Mouse (Mus musculus) myocyte (in vitro differentiated cells): Measurements from ENCODE around the gene Praf2. TPM values are rescaled to one million over a fixed set of nuclear protein-coding genes. Genes with fewer than 3 reads are reported as not detected.
"Not testable (repeated sequence)": the region's sequence is repeated elsewhere in the genome, so short reads cannot be mapped to it uniquely, and the experiment has no call there.

Experiments
- H3K27me3 ChIP-seq: one replicate; pipeline ENCODE4 v1.6.1; 2011; ENCODE audit not compliant: control insufficient read depth, insufficient read depth, insufficient read length
- H3K36me3 ChIP-seq: one replicate; pipeline ENCODE4 v1.6.1; 2011; ENCODE audit not compliant: control insufficient read depth, insufficient read depth
- H3K4me2 ChIP-seq: one replicate; pipeline ENCODE4 v1.6.1; 2011; ENCODE audit warnings: low read depth, control low read depth
- H3K4me3 ChIP-seq: one replicate; pipeline ENCODE4 v1.5.1; 2011; ENCODE audit warnings: mild to moderate bottlenecking, control low read depth, moderate library complexity
- H3K79me2 ChIP-seq: one replicate; pipeline ENCODE4 v1.6.1; 2011; ENCODE audit not compliant: control insufficient read depth, insufficient read depth
- H3ac ChIP-seq: one replicate; pipeline ENCODE4 v1.6.1; 2011; ENCODE audit not compliant: control insufficient read depth, insufficient read length
- CEBPB ChIP-seq: IDR thresholded peaks from 2 replicates; pipeline ENCODE4 v1.6.1; 2011; ENCODE audit warnings: mild to moderate bottlenecking, moderate library complexity; ENCODE audit not compliant: poor library complexity, insufficient read depth, severe bottlenecking
- E2F4 ChIP-seq: IDR thresholded peaks from one replicate; pipeline ENCODE4 v1.6.1; 2011; ENCODE audit warnings: mild to moderate bottlenecking, control low read depth, moderate library complexity; ENCODE audit not compliant: insufficient read depth
- MAX ChIP-seq: IDR thresholded peaks from one replicate; pipeline ENCODE4 v1.6.1; 2011; ENCODE audit warnings: low read depth, mild to moderate bottlenecking, control low read depth
- MYOD1 ChIP-seq, 3 experiments: IDR thresholded peaks; one replicate each; pipeline ENCODE4 v1.6.1; 2011; ENCODE audit warnings: control low read depth in 2 of 3, low read depth in 2 of 3, mild to moderate bottlenecking in 2 of 3, moderate library complexity in 1 of 3; ENCODE audit not compliant: insufficient read length in 2 of 3, control insufficient read depth in 1 of 3
- MYOG ChIP-seq, 3 experiments: IDR thresholded peaks; one replicate each; pipeline ENCODE4 v1.6.1; 2011; ENCODE audit warnings: control low read depth in 2 of 3, low read depth in 2 of 3, mild to moderate bottlenecking in 2 of 3; ENCODE audit not compliant: insufficient read length in 2 of 3, control insufficient read depth in 1 of 3, insufficient read depth in 1 of 3
- POLR2A ChIP-seq: IDR thresholded peaks from one replicate; pipeline ENCODE4 v1.6.1; 2011; ENCODE audit warnings: low read depth, mild to moderate bottlenecking, control low read depth, moderate library complexity; ENCODE audit not compliant: insufficient read length
- POLR2AphosphoS2 ChIP-seq: IDR thresholded peaks from one replicate; pipeline ENCODE4 v1.6.1; 2011; ENCODE audit warnings: low read depth, control low read depth; ENCODE audit not compliant: insufficient read length
- REST ChIP-seq: IDR thresholded peaks from one replicate; pipeline ENCODE4 v1.6.1; 2011; ENCODE audit warnings: mild to moderate bottlenecking, control low read depth, moderate library complexity; ENCODE audit not compliant: insufficient read depth, insufficient read length
- SRF ChIP-seq: IDR thresholded peaks from one replicate; pipeline ENCODE4 v1.6.1; 2011; ENCODE audit warnings: low read depth; ENCODE audit not compliant: control insufficient read depth, insufficient read length
- TCF12 ChIP-seq: IDR thresholded peaks from one replicate; pipeline ENCODE4 v1.6.1; 2011; ENCODE audit warnings: mild to moderate bottlenecking, control low read depth; ENCODE audit not compliant: poor library complexity, insufficient read depth, severe bottlenecking
- TCF3 ChIP-seq: IDR thresholded peaks from one replicate; pipeline ENCODE4 v1.6.1; 2011; ENCODE audit warnings: low read depth, control low read depth; ENCODE audit not compliant: insufficient read length
- USF1 ChIP-seq: IDR thresholded peaks from one replicate; pipeline ENCODE4 v1.6.1; 2011; ENCODE audit warnings: low read depth, mild to moderate bottlenecking, control low read depth, moderate library complexity
- polyA plus RNA-seq: library from polyadenylated mRNA; unstranded; fragments of >200 nt; fragmentation: generic; extraction: Trizol; gene quantifications from one replicate; pipeline ENCODE4 v1.2.1, GENCODE M21; 2012; ENCODE audit warnings: missing spikeins

Praf2 gene
- polyA plus RNA-seq, 1 experiment: 64.4 TPM

- no peaks in the 10 kb centered on the region for H3K36me3 ChIP-seq
- TF ChIP-seq MYOG (IDR thresholded peaks at IDR 0.05; ENCODE audit: control insufficient read depth in 1 of 3, insufficient read depth in 1 of 3, insufficient read length in 2 of 3, low read depth in 2 of 3): no peak
- no peak for TF ChIP-seq POLR2A
- TF ChIP-seq MAX: no peak
- TF ChIP-seq POLR2AphosphoS2: no peak
- TF ChIP-seq REST: no peak
- TF ChIP-seq CEBPB: no peak
- TF ChIP-seq SRF: no peak
- no peak for TF ChIP-seq TCF12
- TF ChIP-seq MYOD1 (IDR thresholded peaks at IDR 0.05; ENCODE audit: control insufficient read depth in 1 of 3, insufficient read length in 2 of 3, low read depth in 2 of 3): no peak
- no peak for TF ChIP-seq USF1
- TF ChIP-seq TCF3: no peak
- no peak for TF ChIP-seq E2F4
- no peak overlapping the region for H3ac ChIP-seq
- no peaks in the 10 kb centered on the region for H3K79me2 ChIP-seq
- H3K4me3 ChIP-seq: no peak overlapping the region
- H3K27me3 ChIP-seq: no peaks in the 10 kb centered on the region
- H3K4me2 ChIP-seq: no peak overlapping the region
Observed at GRCm38 (mm10) chrX:7745429-7745828, 17.2 kb downstream of the Praf2 start.

- Histone ChIP-seq H3K79me2 (no peaks in the 10 kb centered on the region), H3K36me3 (no peaks in the 10 kb centered on the region), H3K4me3 (peak within 1 kb of the TSS; percentile 12), H3ac (no peak within 1 kb of the TSS), H3K4me2 (peak within 1 kb of the TSS; percentile 72), H3K27me3 (no peaks in the 10 kb centered on the region)
- TF ChIP-seq TCF3 (no peak), REST (no peak), POLR2A (peak; percentile 12)
Observed at GRCm38 (mm10) chrX:7750432-7751116, 22.3 kb downstream of the Praf2 start, which contains the start of gene Ccdc120. TSS of gene Ccdc120 (minus strand) at chrX:7750905.

GRCm38 (mm10) chrX:7753627-7754026 lies 25.4 kb downstream of the Praf2 start:
- not testable (repeated sequence) for H3K36me3 ChIP-seq, H3K4me3 ChIP-seq

GRCm38 (mm10) chrX:7762137-7762920 lies 34.1 kb downstream of the Praf2 start, which contains the start of gene Tfe3:
TSS of gene Tfe3 (plus strand) at chrX:7762560.
- H3ac ChIP-seq: peak within 1 kb of the TSS; percentile 74
- H3K4me3 ChIP-seq: peak within 1 kb of the TSS; percentile 62
- no peaks in the 10 kb centered on the region for H3K27me3 ChIP-seq
- TF ChIP-seq E2F4: no peak
- no peak for TF ChIP-seq MAX
- no peak for TF ChIP-seq TCF3
- no peak for TF ChIP-seq MYOG (IDR thresholded peaks at IDR 0.05; ENCODE audit: control insufficient read depth in 1 of 3, insufficient read depth in 1 of 3, insufficient read length in 2 of 3, low read depth in 2 of 3)
- TF ChIP-seq SRF: no peak
- TF ChIP-seq POLR2AphosphoS2: peak; percentile 69
- no peak for TF ChIP-seq USF1
- TF ChIP-seq POLR2A: peak; percentile 75
- no peak for TF ChIP-seq CEBPB
- no peak for TF ChIP-seq REST
- no peak for TF ChIP-seq TCF12
- no peak for TF ChIP-seq MYOD1 (IDR thresholded peaks at IDR 0.05; ENCODE audit: control insufficient read depth in 1 of 3, insufficient read length in 2 of 3, low read depth in 2 of 3)
- peaks cover 13% of the 10 kb centered on the region for H3K79me2 ChIP-seq
- no peaks in the 10 kb centered on the region for H3K36me3 ChIP-seq
- peak within 1 kb of the TSS; percentile 73 for H3K4me2 ChIP-seq

More at GRCm38 (mm10) chrX:7753627-7754026, 25.4 kb downstream of the Praf2 start:
- H3K79me2 ChIP-seq, H3ac ChIP-seq, H3K27me3 ChIP-seq, H3K4me2 ChIP-seq: not testable (repeated sequence)

GRCm38 (mm10) chrX:7762921-7763197 lies 34.6 kb downstream of the Praf2 start:
- no peak for TF ChIP-seq MAX
- no peak for TF ChIP-seq MYOG (IDR thresholded peaks at IDR 0.05; ENCODE audit: control insufficient read depth in 1 of 3, insufficient read depth in 1 of 3, insufficient read length in 2 of 3, low read depth in 2 of 3)
- no peak for TF ChIP-seq TCF3
- TF ChIP-seq SRF: no peak
- TF ChIP-seq MYOD1 (IDR thresholded peaks at IDR 0.05; ENCODE audit: control insufficient read depth in 1 of 3, insufficient read length in 2 of 3, low read depth in 2 of 3): no peak
- TF ChIP-seq USF1: no peak
- no peak for TF ChIP-seq E2F4
- no peak for TF ChIP-seq POLR2AphosphoS2
- no peak for TF ChIP-seq POLR2A
- no peak for TF ChIP-seq REST
- no peak for TF ChIP-seq TCF12
- Histone ChIP-seq H3K79me2 (peaks cover 13% of the 10 kb centered on the region), H3K4me2 (peak overlapping the region; percentile 73), H3K27me3 (no peaks in the 10 kb centered on the region), H3K4me3 (peak overlapping the region; percentile 62), H3K36me3 (peaks cover 3% of the 10 kb centered on the region), H3ac (peak overlapping the region; percentile 74)
